Mouse (Mus musculus) bone marrow, adult 2 months (tissue): Measurements from ENCODE around the gene Casz1.

Experiments used
- CTCF ChIP-seq: fragments of 200-500 bp; IDR thresholded peaks from 2 replicates; pipeline ENCODE4 v1.5.1; 2011; ENCODE audit warnings: low read length, control low read depth; ENCODE audit not compliant: control insufficient read depth, insufficient read depth
- POLR2A ChIP-seq: fragments of 200-500 bp; IDR thresholded peaks from 2 replicates; pipeline ENCODE4 v1.6.1; 2011; ENCODE audit warnings: low read depth, mild to moderate bottlenecking, control low read depth, low read length, borderline replicate concordance; ENCODE audit not compliant: control insufficient read depth

DNA sequence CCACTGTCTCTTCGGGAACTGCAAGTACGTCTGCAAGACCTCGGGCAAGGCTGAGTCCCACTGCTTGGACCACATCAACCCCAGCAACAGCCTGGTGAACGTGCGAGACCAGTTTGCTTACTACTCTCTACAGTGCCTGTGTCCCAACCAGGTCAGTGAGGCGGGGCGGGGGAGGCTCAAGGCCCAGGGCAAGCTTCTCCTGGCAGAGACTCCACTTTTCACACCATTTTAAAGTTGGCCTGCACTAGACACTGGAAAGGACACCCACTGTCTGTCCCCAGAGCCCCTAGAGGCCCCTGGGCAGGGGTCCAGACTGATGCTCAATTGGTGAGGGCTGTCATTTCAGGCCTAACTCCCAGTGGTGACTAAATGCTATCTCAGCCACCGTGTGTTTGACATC is 141.8 kb downstream of the Casz1 start:
- TF ChIP-seq POLR2A (no peak), CTCF (no peak)
